Mouse (Mus musculus) heart, postnatal 0 days (tissue): ENCODE measurements around the gene Urad. TPM values are rescaled to one million over a fixed set of nuclear protein-coding genes. Genes with fewer than 3 reads are reported as not detected.
A peak's percentile ranks its signal among the peaks of the same experiment; 100 is the strongest.

Experiments used
- ATAC-seq: fragments of 200-750 bp; cut with Nextera tagmentation; 2 replicates; pipeline ENCODE4 v1.8.0; 2017; ENCODE audit warnings: low read depth, moderate number of reproducible peaks, moderate library complexity; ENCODE audit not compliant: insufficient read depth
- DNase-seq: peaks from one replicate; pipeline ENCODE4 v3.0.0-alpha.2; 2016; ENCODE audit warnings: low spot score
- H3K27ac ChIP-seq: fragments of 300-500 bp; sonication (generic); 2 replicates; pipeline ENCODE4 v1.5.1; 2014; ENCODE audit warnings: low read depth, mild to moderate bottlenecking
- H3K27me3 ChIP-seq: fragments of 300-500 bp; sonication (generic); 2 replicates; pipeline ENCODE4 v1.6.1; 2014; ENCODE audit warnings: low read length, mixed read lengths; ENCODE audit not compliant: control insufficient read depth, insufficient read depth
- H3K36me3 ChIP-seq: fragments of 300-500 bp; sonication (generic); replicated peaks from 2 replicates; pipeline ENCODE4 v1.6.1; 2014; ENCODE audit warnings: low read length, mixed read lengths; ENCODE audit not compliant: control insufficient read depth, insufficient read depth
- H3K4me1 ChIP-seq: fragments of 300-500 bp; sonication (generic); 2 replicates; pipeline ENCODE4 v1.6.1; 2014; ENCODE audit warnings: antibody characterized with exemption; ENCODE audit not compliant: control insufficient read depth, insufficient read depth
- H3K4me2 ChIP-seq: fragments of 300-500 bp; sonication (generic); 2 replicates; pipeline ENCODE4 v1.6.1; 2014; ENCODE audit warnings: low read depth, mild to moderate bottlenecking, low read length, moderate library complexity
- H3K4me3 ChIP-seq: fragments of 300-500 bp; sonication (generic); 2 replicates; pipeline ENCODE4 v1.5.1; 2014; ENCODE audit warnings: low read depth, low read length
- H3K9ac ChIP-seq: fragments of 300-500 bp; sonication (generic); replicated peaks from 2 replicates; pipeline ENCODE4 v1.6.1; 2014; ENCODE audit warnings: low read depth, low read length, mixed read lengths
- H3K9me3 ChIP-seq: fragments of 300-500 bp; sonication (generic); replicated peaks from 2 replicates; pipeline ENCODE4 v1.6.1; 2016; ENCODE audit warnings: low read length; ENCODE audit not compliant: control insufficient read depth
- CTCF ChIP-seq: IDR thresholded peaks from 2 replicates; pipeline ENCODE4 v1.5.1; 2016; ENCODE audit warnings: antibody characterized with exemption, control low read depth, low read depth
- EP300 ChIP-seq: IDR thresholded peaks from 2 replicates; pipeline ENCODE4 v1.6.1; 2016; ENCODE audit warnings: antibody characterized with exemption, low read depth
- WGBS: fragments of 180-500 bp; shearing (Covaris S2); extraction: QIAGEN DNeasy Blood & Tissue Kit; methylation state at CpG from one replicate; pipeline ENCODE4 v1.1.7; 2014; 5-methylcytosine and 5-hydroxymethylcytosine counted together
- polyA plus RNA-seq: library from polyadenylated mRNA; unstranded; fragments of >200 nt; fragmentation: Nextera tagmentation; extraction: Ambion mirVana; gene quantifications from 2 replicates; pipeline ENCODE4 v1.2.1, GENCODE M21; 2015
- total RNA-seq: library from RNA; depleted of rRNA; stranded (reverse); fragments of >200 nt; gene quantifications from 2 replicates; pipeline ENCODE4 v1.2.3, GENCODE M21; 2014; ENCODE audit warnings: low replicate concordance

Gene Urad
- total and polyA plus RNA-seq, 2 experiments from 2014 or later, result not detected

DNA sequence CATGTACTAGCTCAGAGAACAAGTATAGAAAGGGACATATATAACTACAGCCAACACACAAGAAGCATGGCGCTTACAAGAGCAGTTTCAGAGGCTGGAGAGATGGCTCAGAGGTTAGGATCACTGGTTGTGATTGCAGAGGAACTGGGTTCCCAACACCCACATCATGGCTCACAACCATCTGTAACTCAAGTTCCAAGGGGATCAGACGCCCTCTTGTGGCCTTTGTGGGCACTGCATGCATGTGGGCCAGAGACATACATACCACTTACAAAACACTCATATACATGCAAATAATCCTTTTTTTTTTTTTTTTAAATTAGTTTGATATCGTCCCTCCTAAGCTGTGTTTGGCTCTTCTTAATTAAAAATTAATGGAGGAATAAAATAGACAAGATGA lies 35.3 kb upstream of the Urad start:
- Histone ChIP-seq H3K9ac (no peak overlapping the region), H3K4me2 (no peak overlapping the region), H3K27ac (no peak overlapping the region), H3K36me3 (no peaks in the 10 kb centered on the region), H3K4me3 (no peak overlapping the region), H3K9me3 (no peaks in the 10 kb centered on the region), H3K4me1 (no peaks in the 10 kb centered on the region), H3K27me3 (no peaks in the 10 kb centered on the region)
- DNase-seq (no peak), ATAC-seq (no peak)
- TF ChIP-seq CTCF, result peak; percentile 34
- TF ChIP-seq EP300, result no peak
- WGBS, result 37% methylated on average over 3 of the region's 3 CpGs

DNA sequence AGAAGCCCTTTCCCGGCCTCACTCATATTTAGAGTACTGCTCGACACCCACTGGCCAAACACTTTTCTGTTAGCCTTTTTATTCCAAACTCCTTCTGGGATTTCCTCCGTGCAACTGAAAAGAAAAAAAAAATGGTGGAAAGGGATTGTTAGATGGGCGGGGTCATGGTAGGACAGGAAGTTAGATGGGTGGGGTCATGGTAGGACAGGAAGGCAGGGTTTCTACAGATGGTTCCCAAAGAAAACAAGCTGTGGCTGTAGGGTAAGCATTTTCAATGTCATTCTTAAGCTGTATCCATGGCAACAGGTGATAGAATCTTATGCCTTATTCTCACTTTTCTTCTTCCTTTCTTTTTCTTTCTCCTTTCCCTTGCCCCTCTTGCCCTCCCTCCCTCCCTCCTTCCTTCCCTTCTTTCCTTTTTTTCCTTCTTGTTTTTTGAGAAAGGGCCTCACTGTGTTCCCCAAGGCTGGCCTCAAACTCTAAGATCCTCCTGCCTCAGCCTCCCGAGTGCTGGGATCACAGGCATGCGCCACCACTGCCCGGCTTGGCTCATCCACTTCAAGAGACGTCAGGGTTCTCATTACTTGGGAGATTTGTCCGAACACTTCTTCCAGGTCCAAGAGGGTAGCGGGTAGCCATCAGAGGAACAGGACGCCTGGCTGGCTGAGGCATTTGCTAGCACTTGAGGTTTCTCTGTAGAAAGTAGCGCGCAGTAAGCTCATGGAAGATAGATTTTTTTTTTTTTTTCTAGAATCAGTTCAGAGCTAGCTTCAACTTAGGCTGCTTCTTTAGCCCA lies 34.2 kb upstream of the Urad start:
- 85% methylated on average over 13 of the region's 13 CpGs for WGBS
- Histone ChIP-seq H3K4me3 (no peak overlapping the region), H3K9me3 (no peaks in the 10 kb centered on the region), H3K27ac (no peak overlapping the region), H3K4me2 (no peak overlapping the region), H3K9ac (no peak overlapping the region), H3K27me3 (no peaks in the 10 kb centered on the region), H3K4me1 (no peaks in the 10 kb centered on the region), H3K36me3 (no peaks in the 10 kb centered on the region)
- DNase-seq (no peak), ATAC-seq (no peak)
- TF ChIP-seq EP300 (no peak), CTCF (no peak)

DNA sequence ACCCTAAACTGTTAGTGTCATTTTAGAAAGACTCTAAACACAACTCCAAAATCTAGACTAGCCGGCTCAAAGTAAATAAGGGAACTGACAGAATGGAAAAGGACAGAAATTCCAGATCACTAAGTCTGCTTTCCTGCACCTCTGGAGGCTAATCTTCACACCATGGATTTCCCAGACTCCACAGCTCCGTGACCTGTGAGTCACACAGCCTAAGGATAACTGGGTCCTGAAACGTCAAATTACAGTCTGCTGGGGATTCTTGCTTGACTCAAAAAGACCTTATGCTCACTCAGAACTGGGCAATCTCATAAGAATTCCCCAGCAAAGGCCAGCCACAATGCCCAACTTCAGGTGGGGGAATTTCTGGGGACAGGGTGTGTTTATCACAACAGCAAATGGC lies 33.5 kb upstream of the Urad start:
- no peaks in the 10 kb centered on the region for H3K36me3 ChIP-seq
- no peak overlapping the region for H3K27ac ChIP-seq
- H3K4me1 ChIP-seq, result no peaks in the 10 kb centered on the region
- ATAC-seq (no peak), DNase-seq (no peak)
- no peak overlapping the region for H3K9ac ChIP-seq
- no peak overlapping the region for H3K4me3 ChIP-seq
- WGBS, result 55% methylated on average over 3 of the region's 3 CpGs
- TF ChIP-seq CTCF (no peak), EP300 (no peak)
- H3K4me2 ChIP-seq, result no peak overlapping the region
- no peaks in the 10 kb centered on the region for H3K9me3 ChIP-seq
- H3K27me3 ChIP-seq, result no peaks in the 10 kb centered on the region

DNA sequence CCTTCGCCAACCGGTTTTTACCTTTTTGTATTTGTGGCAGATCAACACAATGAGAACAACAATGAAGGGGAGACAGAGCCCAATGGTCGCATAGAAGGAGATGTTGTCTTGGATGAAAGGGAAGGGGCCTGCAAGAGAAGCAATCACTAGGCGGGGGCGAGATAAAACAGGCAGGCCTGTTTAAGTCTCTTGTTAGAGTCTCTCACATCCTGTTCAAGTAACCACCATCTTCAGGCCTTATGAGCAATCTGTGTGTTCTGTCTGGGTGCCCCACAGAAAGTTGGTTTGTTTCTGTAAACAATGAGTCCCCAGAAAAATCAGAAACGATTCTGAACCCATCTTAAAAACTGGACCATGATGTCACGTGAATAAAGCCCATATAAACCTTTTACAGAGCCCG lies 32.7 kb upstream of the Urad start:
- Histone ChIP-seq H3K9me3 (no peaks in the 10 kb centered on the region), H3K27me3 (no peaks in the 10 kb centered on the region), H3K9ac (no peak overlapping the region), H3K4me1 (no peaks in the 10 kb centered on the region), H3K4me2 (no peak overlapping the region), H3K36me3 (no peaks in the 10 kb centered on the region), H3K4me3 (no peak overlapping the region), H3K27ac (no peak overlapping the region)
- DNase-seq (no peak), ATAC-seq (no peak)
- TF ChIP-seq EP300, result no peak
- WGBS, result 66% methylated on average over 8 of the region's 8 CpGs

DNA sequence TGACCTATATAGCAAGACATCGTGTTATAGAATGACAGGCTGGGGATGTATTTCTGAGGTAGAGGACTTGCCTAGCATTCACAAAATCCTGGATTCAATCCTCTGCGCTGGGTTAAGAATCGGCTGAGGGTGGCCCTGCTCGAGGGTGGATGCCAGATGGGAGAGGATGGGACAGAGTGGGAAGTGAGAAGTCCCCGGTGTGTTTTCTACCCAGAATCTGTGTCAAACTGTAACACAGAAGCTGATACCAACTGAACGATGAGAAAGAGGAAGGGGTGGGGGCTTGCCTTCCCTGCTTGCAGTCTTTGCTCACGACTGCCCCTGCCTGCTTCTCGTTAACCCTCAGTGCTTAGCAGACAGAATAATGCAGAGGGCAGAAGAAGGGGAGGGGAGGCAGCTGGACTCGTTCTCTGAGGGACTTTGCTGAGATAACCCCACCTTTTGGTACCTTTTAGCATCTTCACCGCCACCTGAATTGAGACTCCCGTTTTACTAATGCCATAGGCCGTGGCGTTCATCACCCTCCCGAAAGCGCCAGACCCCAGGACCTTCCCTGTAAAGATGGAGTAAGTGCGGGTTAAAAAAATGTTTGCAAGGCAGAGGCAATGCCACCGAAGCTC lies 32.0 kb upstream of the Urad start:
- no peak for ATAC-seq
- TF ChIP-seq CTCF (no peak), EP300 (no peak)
- Histone ChIP-seq H3K9me3 (no peaks in the 10 kb centered on the region), H3K36me3 (no peaks in the 10 kb centered on the region), H3K4me2 (no peak overlapping the region), H3K4me3 (no peak overlapping the region), H3K9ac (no peak overlapping the region), H3K27ac (no peak overlapping the region), H3K4me1 (no peaks in the 10 kb centered on the region), H3K27me3 (no peaks in the 10 kb centered on the region)
- WGBS, result 58% methylated on average over 17 of the region's 17 CpGs
- no peak for DNase-seq
